Mouse (Mus musculus): ENCODE data around the gene Tspan8. TPM values are rescaled to one million over a fixed set of nuclear protein-coding genes. Genes with fewer than 3 reads are reported as not detected.
"Not testable (repeated sequence)": the region's sequence is repeated elsewhere in the genome, so short reads cannot be mapped to it uniquely, and the experiment has no call there.

The Tspan8 gene
- total RNA-seq (2021), result 1 to 10 TPM; 5.3 to 6.5 TPM
- long read RNA-seq, experiment 1, partial matches to known transcripts, result 0 of 6 reads
- long read RNA-seq, experiment 1, other reads (novel, unspliced or antisense), result 1 of 6 reads
- long read RNA-seq, experiment 2, transcript Tspan8-202 (9 exons, 1,156 nt), result major isoform, 6 of 10 reads
- long read RNA-seq, experiment 2, partial matches to known transcripts, result 0 of 10 reads
- long read RNA-seq, experiment 2, other reads (novel, unspliced or antisense), result 0 of 10 reads

DNA sequence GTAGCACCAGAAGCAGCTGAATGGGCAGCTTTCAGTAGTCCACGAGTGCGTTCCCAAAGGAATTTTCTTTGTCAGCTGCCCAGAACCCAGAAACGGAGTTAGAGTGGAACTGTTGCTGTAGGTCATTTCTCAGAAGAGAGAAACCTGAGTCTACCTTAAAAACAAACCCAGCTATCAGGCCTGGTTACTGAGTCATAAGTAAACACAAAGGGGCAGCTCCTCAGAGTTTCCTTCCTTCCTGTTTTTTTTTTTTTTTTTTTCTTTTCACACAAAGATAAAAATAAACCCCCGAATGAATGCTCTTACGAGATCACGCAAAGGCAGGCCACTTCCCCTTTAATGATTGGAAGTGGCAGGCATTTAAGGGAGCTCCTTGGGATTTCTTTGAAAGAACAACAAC is at the start of gene Tspan8:
Gene Tspan8, plus strand, starts transcription at position 322 of the 400 bp plus-strand sequence.
- DNase-seq (ENCODE audit: low spot score in 2 of 2), result no peak

DNA sequence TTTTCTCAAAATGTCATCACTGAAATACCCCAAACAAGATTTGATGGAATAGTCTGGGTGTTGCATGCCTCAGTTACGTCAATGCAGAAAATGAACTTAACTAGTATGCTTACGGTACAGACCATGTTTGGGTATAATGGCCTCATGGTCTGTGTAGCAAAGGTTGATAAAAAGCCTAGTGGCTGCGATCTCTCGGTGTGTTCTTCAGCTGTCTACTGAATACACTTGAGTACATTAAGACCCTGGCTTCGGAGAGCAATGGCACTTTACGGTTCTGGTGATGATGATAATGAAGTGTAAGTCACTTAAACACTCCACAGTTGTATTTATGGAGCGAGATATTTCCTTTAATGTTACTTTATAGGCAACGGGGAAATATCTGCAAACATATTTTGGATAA is 46.6 kb upstream of the Tspan8 start:
- no peak for DNase-seq (ENCODE audit: low spot score in 2 of 2)

DNA sequence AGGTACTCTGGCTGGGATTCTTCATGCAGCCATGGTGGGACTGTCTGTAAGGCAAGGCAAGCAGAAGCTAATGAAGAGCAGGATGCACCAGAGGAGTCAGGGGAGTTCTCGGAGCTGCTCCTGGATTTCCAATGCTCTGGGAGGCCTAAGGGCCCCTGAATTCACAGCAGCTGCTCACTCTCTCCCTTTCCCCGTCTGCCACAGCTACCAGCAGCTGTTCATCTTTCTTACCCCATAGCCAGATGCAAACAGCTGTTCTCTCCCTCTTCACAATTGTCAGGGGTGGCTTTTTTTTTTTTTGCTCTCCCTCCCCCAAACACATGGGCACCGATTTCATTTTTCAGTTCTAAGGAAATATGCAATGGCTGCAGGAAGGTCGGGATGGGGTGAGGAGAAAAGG is 42.2 kb upstream of the Tspan8 start:
- DNase-seq (ENCODE audit: low spot score in 2 of 2), result no peak

DNA sequence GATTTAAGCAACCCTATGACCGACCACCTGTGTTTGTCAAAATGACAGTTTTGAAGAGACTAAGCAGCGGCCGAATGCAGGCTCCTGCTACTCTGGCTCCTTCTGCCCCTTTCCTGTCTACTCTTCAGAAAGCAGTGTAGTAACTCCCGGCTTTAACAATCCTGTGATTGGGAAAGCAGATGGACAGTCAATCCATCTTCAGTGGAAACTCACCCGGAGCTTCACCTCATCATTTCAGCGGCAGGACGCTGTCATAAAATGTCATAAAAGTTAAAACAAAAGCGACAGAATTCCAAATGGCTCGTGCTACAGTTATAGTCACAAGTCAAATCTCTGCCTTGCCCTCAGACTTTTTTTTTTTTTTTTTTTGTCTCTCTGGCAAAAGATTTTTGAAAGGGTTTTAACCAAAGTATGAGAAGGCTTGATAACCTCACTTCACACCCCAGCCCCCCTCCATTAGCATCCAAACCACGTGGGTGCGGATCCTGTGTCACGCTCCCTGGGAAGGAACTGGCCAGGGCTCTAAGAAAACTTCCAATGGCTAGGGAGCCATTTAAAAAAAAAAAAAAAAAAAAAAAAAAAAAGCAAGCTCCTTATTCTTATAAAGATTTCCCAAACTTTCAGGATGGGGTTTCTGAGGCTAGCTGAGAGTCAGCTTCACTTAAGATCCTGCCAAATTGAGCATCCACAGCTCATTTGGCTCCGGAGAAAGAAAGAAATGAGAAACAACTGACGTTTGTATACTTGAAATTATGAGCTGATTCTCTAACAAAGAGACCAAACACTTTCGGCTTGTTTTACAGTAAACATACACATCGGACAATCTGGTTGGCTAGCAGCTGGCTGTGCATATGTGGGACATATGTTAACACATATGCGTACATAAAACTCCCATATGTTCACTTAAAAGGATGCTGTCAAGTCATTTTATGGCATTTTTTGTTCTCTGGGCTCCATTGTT is 40.4 kb upstream of the Tspan8 start:
- DNase-seq (ENCODE audit: low spot score in 2 of 2), result peak in 1 of 2 experiments; percentile 28

DNA sequence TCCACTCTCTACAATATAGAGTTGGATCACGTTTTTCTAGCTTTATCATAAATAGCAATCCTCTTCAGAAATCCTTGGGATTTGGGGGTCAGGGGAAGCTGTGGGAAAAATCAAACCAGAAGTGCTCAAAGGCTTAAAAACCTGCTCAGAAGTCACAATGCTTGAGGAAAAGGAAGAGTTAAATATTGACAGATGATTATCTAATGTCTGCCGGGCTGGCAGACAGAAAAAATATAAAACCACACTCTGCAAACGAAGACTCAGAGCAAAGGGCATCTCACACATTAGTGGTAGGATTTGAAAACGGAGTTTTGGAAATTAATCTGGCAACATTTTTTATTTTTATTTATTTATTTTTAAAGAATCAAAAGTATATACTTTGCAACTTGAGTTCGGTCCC is 39.3 kb upstream of the Tspan8 start:
- no peak for DNase-seq (ENCODE audit: low spot score in 2 of 2)

DNA sequence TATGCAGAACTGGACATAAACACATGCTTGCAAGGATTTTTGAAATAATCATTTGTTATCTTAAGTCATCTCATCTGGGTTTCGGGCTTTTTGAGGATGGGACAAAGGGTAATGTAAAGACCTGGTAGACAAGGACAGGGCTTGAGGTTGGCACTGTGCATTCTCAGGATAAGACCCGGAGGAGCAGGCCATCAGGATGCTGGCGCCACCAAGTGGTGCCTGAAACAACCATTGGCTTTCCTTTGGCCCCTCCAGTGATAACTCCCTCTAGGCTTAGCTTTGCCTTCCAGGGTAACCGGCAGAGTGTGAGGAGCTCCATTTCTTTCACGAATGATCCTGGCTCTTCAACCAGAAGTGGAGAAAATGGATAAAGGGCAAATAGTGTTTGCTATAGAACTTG is 38.0 kb upstream of the Tspan8 start:
- no peak for DNase-seq (ENCODE audit: low spot score in 2 of 2)

DNA sequence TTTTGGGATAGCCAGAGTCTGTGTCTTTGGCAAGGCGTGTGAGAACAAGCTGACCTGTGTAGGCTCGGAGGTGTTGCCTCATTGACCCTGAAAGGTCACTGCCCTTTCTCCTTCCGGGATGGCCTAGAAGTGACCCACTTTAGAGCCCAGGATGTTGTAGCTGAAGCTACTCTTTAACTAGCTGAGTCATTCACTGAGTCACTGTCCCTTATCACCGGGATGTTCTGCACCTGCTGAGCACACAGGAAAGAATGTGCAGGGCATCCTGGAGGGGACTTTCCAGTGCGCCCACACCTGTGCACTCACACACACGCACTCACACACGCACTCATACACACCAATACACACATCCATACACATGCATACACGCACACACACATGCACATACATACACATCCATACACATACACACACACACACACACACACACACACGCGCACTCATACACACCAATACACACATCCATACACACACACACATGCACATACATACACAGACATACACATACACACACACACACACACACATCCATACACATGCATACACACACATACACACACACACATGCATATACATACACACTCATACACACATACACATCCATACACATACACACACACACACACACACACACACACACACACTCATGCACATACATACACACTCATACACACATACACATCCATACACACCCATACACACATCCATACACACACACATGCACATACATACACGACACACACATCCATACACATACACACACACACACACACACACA is 36.2 kb upstream of the Tspan8 start:
- DNase-seq (ENCODE audit: low spot score in 2 of 2), result no peak

DNA sequence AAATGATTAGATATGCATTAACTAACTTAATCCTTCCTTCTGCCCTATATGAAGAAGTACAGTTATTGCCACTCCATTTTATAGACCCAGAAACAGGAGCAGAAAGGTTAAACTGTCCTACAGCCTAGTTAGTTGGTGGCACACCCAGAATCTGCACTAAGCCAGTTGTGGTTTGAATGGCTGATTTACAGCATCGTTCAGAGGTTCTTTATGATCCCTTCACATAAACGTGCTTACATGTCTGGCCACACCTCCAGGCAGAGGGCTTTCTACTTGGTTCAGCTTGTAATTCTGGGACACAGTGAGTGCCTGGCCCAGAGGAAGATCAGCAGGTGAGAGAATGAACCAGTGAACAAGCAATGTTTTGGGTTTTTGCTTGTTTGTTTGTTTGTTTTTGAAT is 33.4 kb upstream of the Tspan8 start:
- no peak for DNase-seq (ENCODE audit: low spot score in 2 of 2)

DNA sequence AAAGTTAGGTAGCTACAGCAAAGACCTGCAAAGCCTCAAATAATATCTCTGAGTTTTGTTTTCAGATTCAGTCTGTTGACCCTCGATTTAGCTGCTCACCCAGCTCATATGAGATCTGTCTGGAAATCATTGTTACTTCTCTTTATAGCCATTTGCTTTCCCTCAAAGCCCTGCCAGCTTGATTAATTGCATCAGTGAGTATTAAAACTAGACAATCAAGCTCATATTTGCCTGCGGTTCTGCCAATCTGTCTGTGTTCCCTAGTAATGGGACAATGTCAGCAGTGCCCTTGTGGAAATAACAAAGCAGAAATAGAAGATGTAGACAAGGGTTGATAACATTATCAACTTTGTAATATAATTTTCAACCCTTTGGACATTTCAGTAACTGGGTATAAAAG is 25.8 kb upstream of the Tspan8 start:
- no peak for DNase-seq (ENCODE audit: low spot score in 2 of 2)

DNA sequence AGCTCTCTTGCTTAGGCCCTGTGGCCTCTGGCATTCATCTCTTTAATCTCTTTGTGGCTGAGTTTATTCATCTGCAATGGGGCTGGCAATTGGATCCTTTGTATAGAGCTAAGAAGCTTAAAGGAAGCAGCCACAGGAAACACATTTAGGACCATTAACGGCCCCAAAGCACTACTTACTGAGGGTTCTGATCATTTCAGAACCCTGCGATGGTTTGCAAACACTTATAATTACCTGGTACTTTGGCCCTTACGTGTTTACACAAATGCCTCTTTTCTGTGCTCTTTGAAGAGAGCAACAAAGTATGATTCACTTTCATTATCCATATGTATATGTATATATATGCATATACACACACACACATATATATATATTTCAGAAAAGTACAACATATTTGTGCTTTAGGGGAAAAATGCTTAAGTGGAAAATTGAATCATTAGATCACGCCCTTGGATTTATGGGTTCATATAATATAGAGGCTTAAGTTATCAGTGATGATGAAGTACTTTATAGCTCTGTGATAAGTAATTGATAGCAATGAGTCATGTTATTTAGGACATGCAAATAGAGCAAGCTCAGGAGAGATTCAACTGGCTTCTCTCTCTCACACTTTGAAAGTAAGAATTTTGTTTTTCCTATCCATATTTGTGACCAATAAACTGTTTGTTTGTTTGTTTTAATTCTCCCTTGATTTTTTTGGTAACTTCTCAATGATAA is 20.4 kb upstream of the Tspan8 start:
- DNase-seq (ENCODE audit: low spot score in 2 of 2), result no peak

DNA sequence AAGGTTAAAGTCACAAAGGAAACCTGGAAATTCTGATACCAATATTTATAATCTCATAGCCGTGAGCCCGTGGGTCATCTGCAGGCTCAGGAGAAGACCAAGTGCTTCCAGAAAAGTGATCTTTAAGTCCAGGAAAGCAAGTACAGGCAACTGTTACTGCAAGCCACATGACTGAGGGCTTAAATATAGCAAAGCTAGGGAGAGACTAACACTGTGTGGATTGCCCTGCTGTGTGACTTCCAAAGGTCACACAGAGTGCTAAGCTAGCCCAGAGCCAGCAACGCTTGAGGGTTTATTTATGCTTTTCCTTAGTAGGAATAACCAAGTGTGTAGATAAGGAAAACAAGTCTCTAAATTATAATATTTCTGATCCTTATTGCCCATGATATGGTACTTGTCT is 15.2 kb upstream of the Tspan8 start:
- DNase-seq (ENCODE audit: low spot score in 2 of 2), result no peak

DNA sequence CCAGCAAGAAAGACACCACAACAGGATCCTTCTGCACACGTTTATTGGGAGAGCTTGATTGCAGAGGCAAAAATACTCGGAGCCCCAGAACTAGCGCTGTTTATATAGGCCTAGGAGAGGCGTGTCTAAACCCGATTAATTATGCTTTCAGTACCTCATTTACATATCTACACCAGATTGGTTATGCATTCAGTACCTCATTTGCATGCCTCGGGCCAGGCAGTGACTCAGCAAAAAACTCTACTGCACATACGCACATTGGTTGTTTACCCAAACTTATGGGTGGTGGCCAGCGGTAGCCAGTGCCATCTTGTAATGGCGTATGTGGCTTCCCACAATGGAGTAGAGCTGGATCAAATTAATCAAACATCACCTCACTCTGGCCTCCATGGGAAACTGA is 13.6 kb upstream of the Tspan8 start:
- DNase-seq (ENCODE audit: low spot score in 2 of 2), result not testable (repeated sequence)

DNA sequence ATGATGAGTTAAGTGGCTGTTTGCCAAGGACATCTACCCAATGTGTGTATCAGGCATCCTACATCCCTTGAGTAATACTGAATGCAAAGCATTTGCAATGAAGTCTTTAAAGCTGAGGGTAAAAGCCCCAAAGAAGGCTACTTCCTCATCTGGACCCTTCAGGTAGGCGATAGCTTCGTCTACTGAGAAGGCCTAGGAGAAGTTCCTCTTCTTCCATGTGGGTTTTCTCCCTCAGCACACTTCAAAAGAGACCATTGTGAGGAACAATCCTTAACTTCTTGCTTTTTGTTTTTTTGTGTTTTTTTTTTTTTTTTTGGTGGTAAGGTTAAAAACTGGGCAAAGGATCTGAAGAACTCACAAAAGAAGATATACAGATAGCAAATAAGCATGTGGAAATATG is 12.9 kb upstream of the Tspan8 start:
- DNase-seq (ENCODE audit: low spot score in 2 of 2), result no peak

DNA sequence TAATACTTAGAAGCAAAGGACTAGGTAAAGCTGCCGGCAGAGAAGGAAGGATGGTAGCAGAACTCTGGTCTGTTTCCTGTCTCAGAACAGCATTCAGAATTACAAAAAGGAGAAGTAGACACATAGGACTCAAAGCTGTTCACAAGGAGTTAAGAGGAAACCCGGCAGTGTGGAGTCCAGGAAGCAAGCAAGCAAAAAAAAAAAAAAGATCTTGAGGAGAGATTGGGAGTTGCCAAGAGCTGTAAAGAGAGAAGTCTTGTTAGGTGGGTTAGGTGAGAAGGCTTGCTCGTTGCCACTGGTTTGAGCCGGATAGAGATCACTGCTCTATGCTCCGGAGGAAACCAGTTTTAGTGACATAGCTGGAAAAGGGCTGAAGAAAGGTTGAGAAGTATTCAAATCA is 10.6 kb upstream of the Tspan8 start:
- no peak for DNase-seq (ENCODE audit: low spot score in 2 of 2)

DNA sequence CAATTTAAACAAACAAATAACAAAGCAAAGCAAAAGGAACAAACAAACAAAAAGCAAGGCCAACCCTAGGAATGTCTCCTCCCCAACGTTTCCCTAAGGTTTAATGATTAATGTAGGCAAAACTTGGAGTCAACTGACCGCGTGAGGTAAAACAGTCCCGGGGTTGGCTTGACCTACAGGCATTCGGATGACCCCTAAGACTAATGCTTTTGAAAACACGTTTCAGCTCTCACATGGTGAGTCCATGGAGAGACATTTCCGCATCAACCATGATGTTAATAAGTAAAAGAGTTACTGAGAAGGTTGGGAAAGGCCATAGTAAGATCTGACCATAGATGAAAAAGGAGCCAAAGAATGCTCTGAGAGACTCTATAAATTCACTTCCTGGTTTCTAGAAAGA is 7.5 kb upstream of the Tspan8 start:
- no peak for DNase-seq (ENCODE audit: low spot score in 2 of 2)

DNA sequence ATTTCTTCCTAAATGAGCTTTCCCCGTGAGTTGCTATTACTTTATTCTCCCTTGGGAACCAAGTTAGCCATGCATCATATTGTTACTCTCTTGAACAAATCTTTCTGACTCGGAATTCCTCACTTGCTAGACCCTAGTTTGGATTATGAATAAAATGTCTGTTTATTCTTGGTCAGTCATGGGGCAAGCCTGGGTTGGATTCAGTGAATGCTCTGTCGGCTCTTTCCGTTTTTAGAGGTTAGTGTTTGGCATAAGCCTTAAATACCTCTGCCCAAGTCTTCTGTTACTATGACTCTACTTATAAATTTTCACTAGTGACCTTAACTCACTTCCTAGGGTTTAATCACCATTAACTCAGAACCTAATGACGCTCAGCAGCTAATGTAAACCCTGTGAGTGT is 5.1 kb upstream of the Tspan8 start:
- DNase-seq (ENCODE audit: low spot score in 2 of 2), result no peak

DNA sequence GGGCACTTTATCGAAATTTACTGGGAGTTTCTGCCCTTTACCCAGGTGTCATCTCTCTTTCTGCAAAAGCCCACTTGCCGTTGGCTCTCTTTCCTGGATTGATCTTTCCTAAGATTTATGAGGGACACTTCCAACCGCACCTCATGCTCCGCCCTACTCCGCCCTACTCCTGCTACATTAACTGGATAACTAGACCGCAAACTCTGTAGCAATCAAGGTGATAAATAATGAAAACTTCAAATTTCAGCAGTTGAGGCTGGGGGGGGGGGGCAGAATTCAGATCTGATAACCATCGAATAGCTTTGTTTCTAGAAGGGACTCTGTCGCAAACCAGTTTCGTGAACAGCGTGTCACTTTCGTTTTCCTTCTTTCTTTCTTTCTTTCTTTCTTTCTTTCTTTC is 1.8 kb upstream of the Tspan8 start:
- DNase-seq (ENCODE audit: low spot score in 2 of 2), result no peak

DNA sequence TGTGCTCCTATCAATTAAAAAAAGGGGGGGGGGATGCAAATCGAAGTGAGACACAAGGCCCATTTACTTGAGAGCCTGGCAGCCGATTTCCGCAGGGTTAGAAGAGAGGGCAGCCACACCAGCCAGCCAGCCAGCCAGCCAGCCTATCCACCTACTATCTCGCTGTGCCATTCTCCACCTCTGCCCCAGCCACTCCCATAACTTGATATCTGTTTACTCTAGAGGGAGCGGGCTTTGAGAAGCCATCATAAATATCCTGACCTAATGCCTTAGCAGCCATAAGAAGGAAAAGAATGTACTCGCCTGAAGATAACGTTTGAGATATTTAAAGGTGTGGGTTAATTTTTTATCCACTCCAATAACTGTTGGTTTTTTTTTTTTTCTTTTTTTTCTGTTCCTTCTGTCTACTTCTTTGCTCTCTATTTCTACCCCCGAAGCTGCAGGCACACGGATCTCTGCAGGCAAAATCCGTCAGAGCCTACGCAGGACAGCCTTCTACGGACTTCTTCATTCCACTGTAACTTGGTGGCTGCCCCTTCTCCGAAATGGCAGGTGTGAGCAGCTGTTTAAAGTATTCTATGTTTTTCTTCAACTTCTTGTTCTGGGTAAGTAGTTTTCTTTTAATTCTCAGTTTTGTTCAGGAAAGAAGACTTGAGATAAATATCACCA is 558 bp downstream of the Tspan8 start:
- DNase-seq (ENCODE audit: low spot score in 2 of 2), result no peak

DNA sequence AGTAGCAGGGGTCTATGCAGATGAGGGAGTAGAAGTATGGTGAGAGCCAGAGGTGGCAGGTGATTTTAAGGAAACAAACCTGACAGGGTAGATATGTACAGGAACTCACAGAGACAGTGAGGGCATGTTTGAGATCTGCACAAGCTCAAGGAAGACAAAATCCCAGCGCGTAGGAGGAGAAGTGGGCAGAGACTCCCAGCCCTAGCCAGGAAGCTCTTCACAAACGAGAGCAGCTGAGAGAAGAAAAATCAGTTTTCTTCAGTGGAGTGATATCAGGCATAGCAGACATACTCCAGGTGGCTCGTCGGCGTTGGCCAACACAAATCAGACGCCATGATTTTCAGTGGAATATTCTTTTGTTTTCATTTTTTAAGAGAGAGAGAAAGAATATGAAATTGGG is 8.7 kb downstream of the Tspan8 start:
- no peak for DNase-seq (ENCODE audit: low spot score in 2 of 2)

DNA sequence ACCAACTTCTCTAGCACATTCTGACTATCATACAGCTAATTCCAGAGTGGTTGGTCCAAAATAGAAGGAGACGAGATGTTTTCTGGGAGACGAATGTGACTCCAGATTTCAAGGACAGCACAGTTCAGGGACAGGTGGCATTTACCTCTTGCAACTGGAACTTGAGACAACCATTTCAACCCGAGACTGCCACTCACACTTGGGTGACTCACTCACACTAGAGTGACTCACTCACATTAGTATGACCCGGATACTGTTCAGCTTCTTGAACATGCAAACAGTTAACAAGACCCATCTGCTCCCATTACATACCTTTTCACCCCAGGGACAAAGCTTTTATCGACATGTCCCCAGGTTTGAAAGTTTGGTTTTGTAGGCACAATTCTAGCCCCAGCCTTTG is 12.2 kb downstream of the Tspan8 start:
- DNase-seq (ENCODE audit: low spot score in 2 of 2), result no peak

DNA sequence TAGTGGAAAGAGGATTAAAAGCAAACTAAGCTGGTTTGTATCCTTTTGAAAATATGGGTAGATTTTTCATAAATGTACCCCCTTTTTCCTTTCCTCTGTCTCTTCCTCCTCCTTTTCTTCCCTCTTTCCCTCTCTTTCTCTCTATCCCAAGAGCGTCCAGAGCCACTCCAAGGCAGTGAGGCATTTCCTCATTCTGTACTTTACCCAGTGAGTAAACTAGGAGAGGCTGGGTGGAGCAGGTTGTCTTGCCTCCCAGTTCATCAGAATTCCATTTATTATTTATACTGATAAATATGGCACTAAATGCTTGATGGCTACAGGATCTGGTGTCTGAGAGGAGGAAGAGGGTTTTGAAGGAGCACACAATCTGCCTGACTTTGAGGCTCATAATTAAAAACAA is 13.1 kb downstream of the Tspan8 start:
- DNase-seq (ENCODE audit: low spot score in 2 of 2), result no peak

Data from gastrocnemius, postnatal 4 days (tissue).